Mouse (Mus musculus) layer of hippocampus, postnatal 25 days (tissue): Measurements from ENCODE around the gene Ces1f. TPM values are rescaled to one million over a fixed set of nuclear protein-coding genes. Genes with fewer than 3 reads are reported as not detected.

Experiments
- DNase-seq, 2 experiments: peaks; one replicate each; pipeline ENCODE4 v3.0.0; 2022; ENCODE audit warnings: mixed read lengths in 2 of 2, low spot score in 1 of 2; ENCODE audit errors: extremely low spot score in 1 of 2
- total RNA-seq, 2 experiments: library from RNA; stranded (reverse); gene quantifications; 2 replicates each; pipeline ENCODE4 v1.2.3; 2021

Gene Ces1f
- total RNA-seq, 2 experiments from 2014 or later, result not detected

DNA sequence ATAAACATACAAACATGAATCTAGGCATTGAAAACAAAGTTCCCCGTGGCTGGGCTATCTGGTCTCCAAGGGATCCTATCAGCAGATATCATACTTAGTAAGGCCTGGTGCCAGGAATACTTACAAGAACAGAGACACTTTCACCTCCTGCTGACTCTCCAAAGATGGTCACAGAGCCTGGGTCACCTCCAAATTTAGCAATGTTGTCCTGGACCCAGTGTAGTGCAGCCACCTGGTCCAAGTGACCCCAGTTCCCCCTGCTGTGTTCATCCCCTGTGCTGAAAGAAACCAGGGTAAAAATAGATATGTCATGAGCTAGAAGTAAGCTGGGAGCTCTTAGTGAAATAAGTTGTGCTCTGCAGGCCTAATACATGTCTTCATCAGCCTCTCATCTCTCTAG lies 62.2 kb downstream of the Ces1f start:
- DNase-seq, result no peak

GRCm38 (mm10) chr8:93211091-93211490 lies 68.5 kb downstream of the Ces1f start:
- DNase-seq, result no peak

Other genes starting within 250 kb of the Ces1f start
- gene Ces1a, start 231.6 kb downstream of the Ces1f start, total RNA-seq, result not detected
- gene Ces1b, start 199.7 kb downstream of the Ces1f start, total RNA-seq, result not detected
- not detected for gene Ces1c, start 148.5 kb downstream of the Ces1f start, total RNA-seq
- under 1 TPM in 1 of 2 experiments, not detected in 1; 0.42 TPM for gene Ces1d, start 81.9 kb downstream of the Ces1f start, total RNA-seq
- not detected for gene Ces1e, start 50.1 kb downstream of the Ces1f start, total RNA-seq
- not detected for gene Ces1g, start 57.6 kb upstream of the Ces1f start, total RNA-seq
- not detected for gene Ces1h, start 100.0 kb upstream of the Ces1f start, total RNA-seq